ENCODE assay signal across 10 mouse cellular contexts in the genomic region with DNA sequence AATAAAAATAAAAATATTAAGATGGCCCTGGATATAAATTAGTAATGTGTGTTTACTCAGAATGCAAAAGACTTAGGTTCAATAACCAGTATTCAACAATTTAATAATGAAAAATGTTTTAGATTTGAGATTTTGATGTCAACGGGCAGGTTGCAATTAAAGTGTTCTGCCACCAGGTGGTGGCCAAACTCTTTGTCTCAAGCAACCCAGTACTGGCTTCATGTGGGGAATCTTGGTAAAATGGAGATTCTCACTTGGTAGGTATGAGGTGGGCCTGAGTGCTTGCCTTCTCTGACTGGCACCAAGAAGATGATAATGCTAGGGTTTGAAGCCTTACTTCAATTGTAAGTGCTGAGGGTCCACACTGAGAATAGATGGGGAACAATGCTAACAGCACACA. TPM values are rescaled to one million over a fixed set of nuclear protein-coding genes. Genes with fewer than 3 reads are reported as not detected.
DNase-seq lines count a peak whose midpoint lies in the region; ATAC-seq and TF ChIP-seq lines count a peak whose summit lies in the region.
"Had no signal": no experiment of that assay in that cellular context is flagged by ENCODE, and none has a peak within 500 bp of the region (broad histone marks: within the 10 kb centered on the region; RNA-seq: fewer than 3 reads in every experiment).

No protein-coding gene starts in this region.

- no peak overlapping the region for H3K4me3 ChIP-seq in lung, adult 2 months (replicated peaks; ENCODE audit: extremely low read depth, low read depth, low read length)
- no peak overlapping the region for H3K4me3 ChIP-seq in forebrain, postnatal 0 days (ENCODE audit: low read depth, low read length)
- no peak overlapping the region for H3K4me3 ChIP-seq in lung, postnatal 0 days (ENCODE audit: low read depth, low read length)
- H3K4me3 ChIP-seq: myocyte had no signal

- TF ChIP-seq EP300 in lung, postnatal 0 days (IDR thresholded peaks at IDR 0.05): no peak

- peak; percentile 27 to 70 for DNase-seq in adrenal gland, adult (ENCODE audit: inconsistent age in 2 of 2, low spot score in 1 of 2)
- DNase-seq in adrenal gland, postnatal 4 days (ENCODE audit: low spot score in 2 of 2): no peak
- DNase-seq in lung, adult 2 months: peak; percentile 12
- DNase-seq in lung, adult 18-20 months: no peak
- DNase-seq in brain, embryonic 14.5 days (ENCODE audit: low read depth): peak; percentile 73
- DNase-seq in forebrain, postnatal 0 days: peak; percentile 79
- peak; percentile 68 for DNase-seq in lung, postnatal 0 days (ENCODE audit: low spot score)
- DNase-seq in gastrocnemius, postnatal 14 days: no peak

- intact Hi-C loops in gastrocnemius, postnatal 14 days (cut with DNase I; ENCODE audit: low total_unique reads): no loop called here

- H3K27me3 ChIP-seq in forebrain, postnatal 0 days (ENCODE audit: insufficient read depth, low read length): peaks cover 11% of the 10 kb centered on the region; the same call in 1 of the 2 replicates
- H3K27me3 ChIP-seq in lung, postnatal 0 days (replicated peaks; ENCODE audit: insufficient read depth, low read length): peaks cover 4% of the 10 kb centered on the region

- TF ChIP-seq CTCF in lung, adult 2 months (IDR thresholded peaks at IDR 0.05; ENCODE audit: insufficient read depth, low read length): peak; percentile 43
- TF ChIP-seq CTCF in brain, embryonic 14.5 days (IDR thresholded peaks at IDR 0.05; ENCODE audit: borderline replicate concordance, extremely low read depth, insufficient read depth, insufficient read length): peak; percentile 80
- peak; percentile 90 for TF ChIP-seq CTCF in forebrain, postnatal 0 days (IDR thresholded peaks at IDR 0.05; ENCODE audit: low read depth)
- peak; percentile 88 for TF ChIP-seq CTCF in lung, postnatal 0 days (IDR thresholded peaks at IDR 0.05)

- no peak overlapping the region for H3K4me2 ChIP-seq in forebrain, postnatal 0 days (ENCODE audit: low read depth)
- no peak overlapping the region for H3K4me2 ChIP-seq in lung, postnatal 0 days (replicated peaks; ENCODE audit: low read depth, low read length)

- H3K4me1 ChIP-seq in lung, adult 2 months (ENCODE audit: control insufficient read depth, insufficient read depth, low read length): no peaks in the 10 kb centered on the region; the same call in 1 of the 2 replicates
- H3K4me1 ChIP-seq in forebrain, postnatal 0 days (ENCODE audit: insufficient read depth): 0 out of 2 replicates have a peak, but pooled peaks cover 8% of the 10 kb centered on the region
- no peaks in the 10 kb centered on the region for H3K4me1 ChIP-seq in lung, postnatal 0 days (ENCODE audit: insufficient read depth, low read depth, low read length)

- no peaks in the 10 kb centered on the region for H3K9me3 ChIP-seq in forebrain, postnatal 0 days (ENCODE audit: low read length)
- H3K9me3 ChIP-seq in lung, postnatal 0 days (ENCODE audit: low read length): no peaks in the 10 kb centered on the region

- no peak overlapping the region for H3K27ac ChIP-seq in forebrain, postnatal 0 days (ENCODE audit: low read depth, low read length)
- H3K27ac ChIP-seq in lung, postnatal 0 days (ENCODE audit: low read length): no peak overlapping the region

- 2% methylated on average over 1 of the region's 1 CpGs for WGBS in lung, adult 2 months
- WGBS in forebrain, postnatal 0 days: 0% methylated on average over 1 of the region's 1 CpGs
- WGBS in lung, postnatal 0 days: 0% methylated on average over 1 of the region's 1 CpGs

- H3K36me3 ChIP-seq in forebrain, postnatal 0 days (ENCODE audit: insufficient read depth): no peaks in the 10 kb centered on the region
- no peaks in the 10 kb centered on the region for H3K36me3 ChIP-seq in lung, postnatal 0 days (ENCODE audit: insufficient read depth, low read length)

- H3K9ac ChIP-seq in forebrain, postnatal 0 days: no peak overlapping the region
- no peak overlapping the region for H3K9ac ChIP-seq in lung, postnatal 0 days (replicated peaks; ENCODE audit: low read depth)

- no peak for TF ChIP-seq POLR2A in lung, adult 2 months (IDR thresholded peaks at IDR 0.05; ENCODE audit: borderline replicate concordance, extremely low read depth, low read depth, low read length)
- TF ChIP-seq POLR2A in brain, embryonic 14.5 days (IDR thresholded peaks at IDR 0.05; ENCODE audit: borderline replicate concordance, extremely low read depth, insufficient read depth, insufficient read length, poor library complexity, severe bottlenecking): no peak

- ATAC-seq in forebrain, postnatal 0 days: peak; percentile 66; the same call in 1 of the 2 replicates
- no peak for ATAC-seq in lung, postnatal 0 days

RNA-seq across cellular contexts. Expression of a gene that starts 4.8 kb away (rescaled TPM):
- total RNA-seq in adrenal gland, postnatal 4 days (2021): under 1 TPM in 1 of 2 experiments, not detected in 1; 0.08 TPM
- polyA plus RNA-seq in lung, adult 2 months (2012; rRNA removed): not detected in 2 replicates
- polyA plus RNA-seq in brain, embryonic 14.5 days (2012; rRNA removed): 0.05 and 0.25 TPM in 2 replicates
- total RNA-seq in forebrain, postnatal 0 days (2014; rRNA removed): 1.2 and 1.7 TPM in 2 replicates
- 0.34 and 0.54 TPM in 2 replicates for polyA plus RNA-seq in forebrain, postnatal 0 days (2015; fragmentation: Nextera tagmentation; extraction: Ambion mirVana)
- polyA plus RNA-seq in lung, postnatal 0 days (2015; fragmentation: Nextera tagmentation; extraction: Ambion mirVana): 0.04 and 0.08 TPM in 2 replicates
- total RNA-seq in gastrocnemius, postnatal 14 days (2021): not detected
- polyA plus RNA-seq: myocyte had no signal

RNA-seq across cellular contexts. Expression of a gene that starts 36.1 kb away (rescaled TPM):
- not detected for total RNA-seq in adrenal gland, postnatal 4 days (2021)
- polyA plus RNA-seq in lung, adult 2 months (2012; rRNA removed): 43.9 TPM in 1 of 2 replicates, not detected in the other
- polyA plus RNA-seq in brain, embryonic 14.5 days (2012; rRNA removed): 0.13 and 0.23 TPM in 2 replicates
- 0.19 and 0.38 TPM in 2 replicates for total RNA-seq in forebrain, postnatal 0 days (2014; rRNA removed)
- 0.15 and 0.46 TPM in 2 replicates for polyA plus RNA-seq in forebrain, postnatal 0 days (2015; fragmentation: Nextera tagmentation; extraction: Ambion mirVana)
- not detected in 2 replicates for polyA plus RNA-seq in lung, postnatal 0 days (2015; fragmentation: Nextera tagmentation; extraction: Ambion mirVana)
- total RNA-seq in gastrocnemius, postnatal 14 days (2021): not detected
- polyA plus RNA-seq: heart, embryonic 16.5 days; myocyte had no signal

RNA-seq across cellular contexts. Expression of a gene that starts 44.0 kb away (rescaled TPM):
- not detected for total RNA-seq in adrenal gland, postnatal 4 days (2021)
- polyA plus RNA-seq in lung, adult 2 months (2012; rRNA removed): not detected in 2 replicates
- 0.20 and 0.25 TPM in 2 replicates for polyA plus RNA-seq in brain, embryonic 14.5 days (2012; rRNA removed)
- 0.67 and 0.77 TPM in 2 replicates for total RNA-seq in forebrain, postnatal 0 days (2014; rRNA removed)
- 0.60 and 0.85 TPM in 2 replicates for polyA plus RNA-seq in forebrain, postnatal 0 days (2015; fragmentation: Nextera tagmentation; extraction: Ambion mirVana)
- 0.04 TPM in 1 of 2 replicates, not detected in the other for polyA plus RNA-seq in lung, postnatal 0 days (2015; fragmentation: Nextera tagmentation; extraction: Ambion mirVana)
- total RNA-seq in gastrocnemius, postnatal 14 days (2021): not detected
- polyA plus RNA-seq: myocyte had no signal

Comparison
In these comparisons a context has a peak if more than half of its experiments do, and no peak if none do; other contexts are left out.
1. DNase-seq: peak in adrenal gland, adult (2 of 2), lung, adult 2 months (single experiment), brain, embryonic 14.5 days (single experiment), forebrain, postnatal 0 days (single experiment) and lung, postnatal 0 days (single experiment); none in adrenal gland, postnatal 4 days (0 of 2), lung, adult 18-20 months (0 of 2) and gastrocnemius, postnatal 14 days (single experiment).
2. Peak in every context shown above with its lines, with median percentiles within 50 percentile points of each other: CTCF ChIP-seq.